Mouse (Mus musculus) liver, postnatal 0 days (tissue): ENCODE measurements around the gene Rtn4ip1. TPM values are rescaled to one million over a fixed set of nuclear protein-coding genes. Genes with fewer than 3 reads are reported as not detected.

Source experiments
- ATAC-seq: fragments of 200-750 bp; cut with Nextera tagmentation; 2 replicates; pipeline ENCODE4 v1.8.0; 2017; ENCODE audit warnings: mild to moderate bottlenecking, moderate library complexity
- DNase-seq: peaks from one replicate; pipeline ENCODE4 v3.0.0-alpha.2; 2016
- H3K27ac ChIP-seq: fragments of 300-500 bp; sonication (generic); 2 replicates; pipeline ENCODE4 v1.5.1; 2014; ENCODE audit warnings: antibody characterized with exemption, moderate library complexity, mild to moderate bottlenecking, low read depth
- H3K27me3 ChIP-seq: fragments of 300-500 bp; sonication (generic); 2 replicates; pipeline ENCODE4 v1.6.1; 2014; ENCODE audit warnings: low read length, control low read depth, mixed read lengths; ENCODE audit not compliant: insufficient read depth
- H3K36me3 ChIP-seq: fragments of 300-500 bp; sonication (generic); replicated peaks from 2 replicates; pipeline ENCODE4 v1.6.1; 2014; ENCODE audit warnings: mild to moderate bottlenecking, control low read depth, low read length, moderate library complexity, mixed read lengths; ENCODE audit not compliant: insufficient read depth
- H3K4me1 ChIP-seq: fragments of 300-500 bp; sonication (generic); 2 replicates; pipeline ENCODE4 v1.6.1; 2014; ENCODE audit warnings: antibody characterized with exemption, mild to moderate bottlenecking, control low read depth; ENCODE audit not compliant: insufficient read depth
- H3K4me2 ChIP-seq: fragments of 300-500 bp; sonication (generic); 2 replicates; pipeline ENCODE4 v1.6.1; 2014; ENCODE audit warnings: low read depth, mild to moderate bottlenecking, low read length, moderate library complexity, mixed read lengths
- H3K4me3 ChIP-seq: fragments of 300-500 bp; sonication (generic); 2 replicates; pipeline ENCODE4 v1.5.1; 2014; ENCODE audit warnings: low read depth, low read length
- H3K9ac ChIP-seq: fragments of 300-500 bp; sonication (generic); replicated peaks from 2 replicates; pipeline ENCODE4 v1.6.1; 2014; ENCODE audit warnings: mild to moderate bottlenecking, moderate library complexity
- H3K9me3 ChIP-seq: fragments of 300-500 bp; sonication (generic); 2 replicates; pipeline ENCODE4 v1.6.1; 2016; ENCODE audit warnings: mild to moderate bottlenecking, control low read depth, low read length, mixed read lengths
- CTCF ChIP-seq: sonication (generic); IDR thresholded peaks from 2 replicates; pipeline ENCODE4 v1.5.1; 2016; ENCODE audit warnings: antibody characterized with exemption, low read depth
- EP300 ChIP-seq: IDR thresholded peaks from 2 replicates; pipeline ENCODE4 v1.6.1; 2016; ENCODE audit warnings: antibody characterized with exemption, low read depth, mild to moderate bottlenecking
- WGBS: fragments of 180-500 bp; shearing (Covaris S2); extraction: QIAGEN DNeasy Blood & Tissue Kit; methylation state at CpG from one replicate; pipeline ENCODE4 v1.1.7; 2014; ENCODE audit not compliant: insufficient replicate concordance; 5-methylcytosine and 5-hydroxymethylcytosine counted together
- polyA plus RNA-seq: library from polyadenylated mRNA; unstranded; fragments of >200 nt; fragmentation: Nextera tagmentation; extraction: Ambion mirVana; gene quantifications from 2 replicates; pipeline ENCODE4 v1.2.1, GENCODE M21; 2015

The Rtn4ip1 gene
- polyA plus RNA-seq, 1 experiment from 2014 or later = 9.6 TPM

- Histone ChIP-seq H3K27me3 (no peaks in the 10 kb centered on the region), H3K4me3 (no peak overlapping the region), H3K4me2 (no peak overlapping the region), H3K27ac (no peak overlapping the region), H3K9me3 (no peaks in the 10 kb centered on the region), H3K36me3 (0 out of 2 replicates have a peak, but pooled peaks cover 5% of the 10 kb centered on the region), H3K9ac (no peak overlapping the region), H3K4me1 (no peaks in the 10 kb centered on the region)
- ATAC-seq (no peak), DNase-seq (no peak)
- no peak for TF ChIP-seq EP300
- no peak for TF ChIP-seq CTCF
- 86% methylated on average over 6 of the region's 6 CpGs for WGBS
These were observed 80.9 kb downstream of the Rtn4ip1 start for GRCm38 (mm10) chr10:43982470-43982869.

- DNase-seq (no peak), ATAC-seq (no peak)
- H3K9ac ChIP-seq = no peak overlapping the region
- 70% methylated on average over 5 of the region's 5 CpGs for WGBS
- H3K27me3 ChIP-seq = no peaks in the 10 kb centered on the region
- H3K36me3 ChIP-seq = 0 out of 2 replicates have a peak, but pooled peaks cover 5% of the 10 kb centered on the region
- no peak overlapping the region for H3K4me2 ChIP-seq
- H3K27ac ChIP-seq = no peak overlapping the region
- H3K4me3 ChIP-seq = no peak overlapping the region
- H3K9me3 ChIP-seq = no peaks in the 10 kb centered on the region
- TF ChIP-seq CTCF = no peak
- TF ChIP-seq EP300 = no peak
- H3K4me1 ChIP-seq = no peaks in the 10 kb centered on the region
These were observed 81.6 kb downstream of the Rtn4ip1 start for GRCm38 (mm10) chr10:43983241-43983640.

- 0 out of 2 replicates have a peak, but pooled peaks cover 5% of the 10 kb centered on the region for H3K36me3 ChIP-seq
- no peak overlapping the region for H3K4me2 ChIP-seq
- no peak for DNase-seq
- ATAC-seq = no peak
- no peak overlapping the region for H3K9ac ChIP-seq
- H3K4me1 ChIP-seq = no peaks in the 10 kb centered on the region
- no peaks in the 10 kb centered on the region for H3K27me3 ChIP-seq
- no peaks in the 10 kb centered on the region for H3K9me3 ChIP-seq
- no peak overlapping the region for H3K4me3 ChIP-seq
- 69% methylated on average over 2 of the region's 2 CpGs for WGBS
- no peak for TF ChIP-seq CTCF
- no peak for TF ChIP-seq EP300
- H3K27ac ChIP-seq = no peak overlapping the region
These were observed 82.3 kb downstream of the Rtn4ip1 start for GRCm38 (mm10) chr10:43983866-43984265.

GRCm38 (mm10) chr10:43991268-43991667 lies 89.7 kb downstream of the Rtn4ip1 start:
- Histone ChIP-seq H3K9me3 (no peaks in the 10 kb centered on the region), H3K9ac (no peak overlapping the region), H3K4me1 (no peaks in the 10 kb centered on the region; the same call in 1 of the 2 replicates), H3K36me3 (no peaks in the 10 kb centered on the region), H3K27me3 (no peaks in the 10 kb centered on the region), H3K4me3 (no peak overlapping the region), H3K4me2 (no peak overlapping the region), H3K27ac (no peak overlapping the region)
- 84% methylated on average over 5 of the region's 5 CpGs for whole genome bisulfite sequencing
- 0 out of 2 replicates have a peak, but pooled peaks have one; percentile 15 for TF ChIP-seq CTCF
- no peak for TF ChIP-seq EP300
- DNase-seq = no peak
- ATAC-seq = no peak

- H3K9me3 ChIP-seq = no peaks in the 10 kb centered on the region
- WGBS = 63% methylated on average over 5 of the region's 5 CpGs
- H3K4me1 ChIP-seq = peaks cover 3% of the 10 kb centered on the region; the same call in 1 of the 2 replicates
- TF ChIP-seq EP300 (no peak), CTCF (no peak)
- no peaks in the 10 kb centered on the region for H3K36me3 ChIP-seq
- H3K9ac ChIP-seq = no peak overlapping the region
- H3K27ac ChIP-seq = no peak overlapping the region
- no peak overlapping the region for H3K4me2 ChIP-seq
- H3K4me3 ChIP-seq = no peak overlapping the region
- H3K27me3 ChIP-seq = no peaks in the 10 kb centered on the region
- ATAC-seq (no peak), DNase-seq (no peak)
These were observed 90.9 kb downstream of the Rtn4ip1 start for GRCm38 (mm10) chr10:43992506-43992905.

- H3K27ac ChIP-seq = no peak overlapping the region
- peaks cover 3% of the 10 kb centered on the region; the same call in 1 of the 2 replicates for H3K4me1 ChIP-seq
- TF ChIP-seq EP300 (no peak), CTCF (no peak)
- no peaks in the 10 kb centered on the region for H3K9me3 ChIP-seq
- ATAC-seq (no peak), DNase-seq (no peak)
- H3K27me3 ChIP-seq = no peaks in the 10 kb centered on the region
- WGBS = 52% methylated on average over 6 of the region's 6 CpGs
- no peak overlapping the region for H3K4me2 ChIP-seq
- no peak overlapping the region for H3K4me3 ChIP-seq
- no peaks in the 10 kb centered on the region for H3K36me3 ChIP-seq
- H3K9ac ChIP-seq = no peak overlapping the region
These were observed 91.6 kb downstream of the Rtn4ip1 start for GRCm38 (mm10) chr10:43993198-43993597.
